Mouse (Mus musculus) c-Kit-positive CD71-positive TER-119-positive erythroid progenitor cells, embryonic 14.5 days (primary cell): Measurements from ENCODE around the gene Slc35f4.
"Not testable (repeated sequence)": the region's sequence is repeated elsewhere in the genome, so short reads cannot be mapped to it uniquely, and the experiment has no call there.

Source experiments
- DNase-seq: peaks from one replicate; pipeline ENCODE4 v3.0.0-alpha.2; 2013; ENCODE audit warnings: low spot score

The Slc35f4 gene

DNA sequence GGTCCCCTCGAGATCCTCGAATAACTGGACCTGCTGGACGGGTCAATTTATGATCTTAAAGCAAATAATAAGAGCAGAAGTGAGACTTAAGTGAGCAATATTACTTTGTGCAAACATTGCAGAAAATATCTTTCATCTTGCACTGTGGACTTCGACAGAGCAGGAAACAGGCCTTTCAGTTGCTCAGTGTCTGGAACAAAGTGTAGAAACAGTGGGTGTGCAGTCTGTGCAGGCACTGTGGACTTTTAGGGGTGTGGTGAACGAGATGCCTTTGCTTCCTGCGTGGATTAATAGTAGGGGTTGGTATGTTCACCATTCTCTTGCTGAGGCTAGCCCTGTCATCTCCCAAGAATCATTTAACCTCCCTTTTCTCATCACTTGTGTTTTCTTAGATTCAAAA lies 247.0 kb downstream of the Slc35f4 start:
- no peak for DNase-seq

DNA sequence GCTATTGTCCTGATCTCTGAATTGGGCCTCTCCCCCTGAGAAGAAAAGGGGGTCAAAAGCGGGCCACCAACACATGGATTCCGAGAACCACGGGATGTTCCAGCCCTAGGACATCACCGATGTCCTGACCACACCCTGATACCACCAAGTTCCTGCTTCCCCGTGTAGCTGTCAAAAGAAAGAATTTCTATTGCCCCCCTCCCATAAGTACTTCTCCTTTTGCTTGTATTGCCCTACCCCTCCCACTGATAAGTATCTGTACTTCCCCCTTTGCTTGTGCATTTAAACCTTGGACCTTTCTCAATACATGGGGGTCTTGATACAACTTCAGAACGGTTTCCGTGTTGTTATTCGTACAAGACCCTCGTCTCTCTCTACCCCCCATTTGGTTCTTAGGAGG lies 247.4 kb downstream of the Slc35f4 start:
- not testable (repeated sequence) for DNase-seq

DNA sequence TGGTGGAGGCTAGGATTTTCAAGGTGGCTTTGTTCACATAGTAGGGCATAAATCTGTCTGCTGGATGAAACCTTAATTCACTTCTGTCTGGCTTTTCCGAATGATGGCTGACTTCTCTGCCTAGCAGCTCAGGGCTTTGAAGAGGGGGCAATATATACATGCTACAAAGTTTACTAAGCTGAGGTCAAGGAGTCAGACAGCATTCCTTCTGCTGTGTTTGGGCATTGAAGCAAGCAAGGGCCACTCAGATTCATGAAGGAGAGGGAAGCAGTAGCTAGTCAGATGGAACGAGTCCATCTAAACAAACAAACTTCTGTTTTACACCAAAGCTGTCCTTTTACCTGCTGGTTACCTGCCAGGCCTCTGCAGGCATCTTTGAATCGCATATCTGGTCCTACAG lies 248.2 kb downstream of the Slc35f4 start:
- DNase-seq: no peak

DNA sequence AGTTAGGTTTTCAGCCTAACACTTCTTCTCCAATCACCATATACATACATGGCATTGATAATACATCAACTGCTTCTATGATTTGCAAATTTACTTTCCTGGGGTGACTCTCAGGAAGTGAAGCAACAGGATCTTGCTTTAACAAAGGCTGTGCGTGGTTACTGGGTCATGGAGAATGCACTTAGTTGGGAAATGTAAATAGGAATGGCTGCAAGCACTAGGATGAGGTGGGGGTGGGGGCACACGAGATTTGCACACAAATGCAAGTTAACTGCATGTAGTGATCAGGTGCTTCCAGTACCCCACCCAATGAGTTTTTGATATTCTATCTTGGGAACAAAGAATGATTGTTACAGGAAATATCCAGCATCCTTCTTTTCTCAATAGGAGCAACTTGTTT lies 250.5 kb downstream of the Slc35f4 start:
- no peak for DNase-seq

DNA sequence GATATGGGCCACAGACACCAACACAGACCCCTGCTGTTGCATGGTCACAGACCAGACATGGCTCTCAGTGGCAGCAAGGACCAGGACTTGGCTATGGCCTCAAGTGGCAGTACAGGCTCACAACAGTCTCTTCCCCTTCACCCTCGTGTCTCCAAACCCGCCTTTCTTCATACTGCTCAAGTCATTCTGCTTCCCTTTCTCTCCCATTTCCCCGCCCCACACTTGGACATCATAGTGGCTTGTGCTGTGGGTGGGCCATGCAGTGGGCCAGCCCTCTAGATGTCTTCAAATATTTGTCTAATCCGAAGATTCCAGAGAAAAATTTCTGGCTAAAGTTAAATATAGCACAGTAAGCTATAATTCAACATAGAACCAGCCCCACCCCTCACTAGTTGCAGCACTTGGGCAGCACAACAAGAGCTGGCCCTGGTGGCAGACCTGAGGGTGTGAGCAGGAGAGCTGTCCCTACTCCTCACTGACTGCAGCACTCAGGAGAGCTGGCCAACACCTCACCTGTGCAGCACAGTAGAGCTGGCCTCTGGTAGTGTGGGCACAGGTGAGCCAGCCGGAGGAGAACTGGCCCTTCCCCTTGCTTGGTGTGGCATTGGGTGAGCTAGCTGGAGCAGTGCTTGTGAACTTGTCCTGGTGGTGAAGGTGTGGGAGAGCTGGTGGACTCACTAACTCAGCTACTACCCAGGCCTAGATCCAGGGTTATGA lies 260.4 kb downstream of the Slc35f4 start:
- DNase-seq: no peak
